Mouse (Mus musculus): ENCODE measurements around the gene Tbcel.

- TF ChIP-seq POLR2A (IDR thresholded peaks at IDR 0.05; ENCODE audit: borderline replicate concordance, extremely low read depth, insufficient read depth, insufficient read length, poor library complexity, severe bottlenecking) (no peak), CTCF (IDR thresholded peaks at IDR 0.05; ENCODE audit: borderline replicate concordance, extremely low read depth, insufficient read depth, insufficient read length) (no peak)
Measured at GRCm38 (mm10) chr9:42417352-42417952, 90.2 kb downstream of the Tbcel start.

Measured in brain, embryonic 14.5 days (tissue).